Mouse (Mus musculus): ENCODE measurements at regions not wholly inside any gene's neighbourhood (a gene's known extent, or its start where the extent isn't known, plus 50 kb on each side); places are given as distances from the start of the nearest gene placed in this dataset.

DNA sequence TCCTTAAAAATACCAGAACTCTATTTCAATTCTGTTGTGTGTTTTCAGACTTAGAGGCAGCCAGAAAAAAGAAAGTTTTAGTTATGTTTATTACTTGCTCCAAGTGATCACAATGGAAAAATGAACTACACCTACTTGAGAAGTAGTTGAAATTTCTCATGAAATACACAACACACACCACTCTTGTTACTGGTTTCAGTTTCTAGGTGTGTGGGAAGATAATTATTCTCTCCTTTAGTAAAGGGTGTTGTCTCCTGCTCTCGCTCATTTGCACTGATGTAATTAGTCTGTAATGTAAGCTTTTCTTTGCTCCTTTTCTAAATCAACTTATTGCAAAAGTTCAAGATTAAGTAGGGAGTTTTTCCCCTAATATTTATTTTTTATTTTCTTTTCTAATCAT lies 590.4 kb upstream of the Cdh12 start:
- TF ChIP-seq CTCF (IDR thresholded peaks at IDR 0.05; ENCODE audit: control insufficient read depth, insufficient read depth, insufficient read length) (no peak), MYOG (IDR thresholded peaks at IDR 0.05; ENCODE audit: control insufficient read depth, extremely low read depth, insufficient read length) (no peak), USF1 (IDR thresholded peaks at IDR 0.05; ENCODE audit: low read depth) (no peak), CEBPB (IDR thresholded peaks at IDR 0.05; ENCODE audit: low read depth) (no peak), MAX (IDR thresholded peaks at IDR 0.05) (no peak), MYOD1 (IDR thresholded peaks at IDR 0.05; ENCODE audit: control insufficient read depth, insufficient read length, low read depth) (no peak), FOSL1 (IDR thresholded peaks at IDR 0.05; ENCODE audit: insufficient read depth, low read length, poor library complexity, severe bottlenecking) (no peak)
- Histone ChIP-seq H3K4me3 (ENCODE audit: insufficient read depth, poor library complexity, severe bottlenecking) (no peak overlapping the region), H3K79me3 (ENCODE audit: low read depth) (no peaks in the 10 kb centered on the region), H3K79me2 (ENCODE audit: control insufficient read depth, insufficient read depth) (no peaks in the 10 kb centered on the region), H3K36me3 (ENCODE audit: control insufficient read depth, insufficient read depth) (no peaks in the 10 kb centered on the region), H3ac (ENCODE audit: control insufficient read depth, insufficient read length, low read depth) (no peak overlapping the region), H3K27me3 (ENCODE audit: control insufficient read depth, insufficient read depth, insufficient read length) (no peaks in the 10 kb centered on the region)

DNA sequence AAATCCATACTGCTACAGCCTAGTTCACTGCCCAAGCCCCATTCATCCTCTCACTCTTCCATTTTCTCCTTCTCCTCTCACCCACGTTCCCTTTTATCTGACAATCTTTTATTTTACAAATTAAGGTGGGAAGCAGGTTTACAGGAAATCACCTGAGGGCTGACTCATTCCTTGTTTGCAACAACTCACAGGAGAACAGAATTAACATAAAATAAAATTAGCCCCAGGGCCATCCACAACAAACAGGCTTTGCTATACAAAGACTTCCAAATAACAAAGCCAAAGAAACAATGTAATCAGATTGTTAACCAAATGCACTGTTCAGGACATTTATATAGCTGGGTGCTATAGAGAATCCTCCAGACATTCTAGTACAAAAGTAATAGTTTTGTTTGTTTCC lies 585.1 kb upstream of the Cdh12 start:
- Histone ChIP-seq H3K79me2 (ENCODE audit: control insufficient read depth, insufficient read depth) (no peaks in the 10 kb centered on the region), H3K27me3 (ENCODE audit: control insufficient read depth, insufficient read depth, insufficient read length) (no peaks in the 10 kb centered on the region)
- TF ChIP-seq MYOG (IDR thresholded peaks at IDR 0.05; ENCODE audit: control insufficient read depth, extremely low read depth, insufficient read length): no peak
- TF ChIP-seq MYOD1 (IDR thresholded peaks at IDR 0.05; ENCODE audit: control insufficient read depth, insufficient read length, low read depth): no peak
- no peak for TF ChIP-seq CEBPB (IDR thresholded peaks at IDR 0.05; ENCODE audit: low read depth)
- no peak for TF ChIP-seq FOSL1 (IDR thresholded peaks at IDR 0.05; ENCODE audit: insufficient read depth, low read length, poor library complexity, severe bottlenecking)

GRCm38 (mm10) chr15:19866559-19866958 lies 582.5 kb upstream of the Cdh12 start:
- no peak overlapping the region for H3K4me3 ChIP-seq (ENCODE audit: insufficient read depth, poor library complexity, severe bottlenecking)
- no peaks in the 10 kb centered on the region for H3K79me3 ChIP-seq (ENCODE audit: low read depth)
- no peaks in the 10 kb centered on the region for H3K27me3 ChIP-seq (ENCODE audit: control insufficient read depth, insufficient read depth, insufficient read length)
- H3ac ChIP-seq (ENCODE audit: control insufficient read depth, insufficient read length, low read depth): no peak overlapping the region
- H3K79me2 ChIP-seq (ENCODE audit: control insufficient read depth, insufficient read depth): no peaks in the 10 kb centered on the region
- H3K36me3 ChIP-seq (ENCODE audit: control insufficient read depth, insufficient read depth): no peaks in the 10 kb centered on the region
- TF ChIP-seq USF1 (IDR thresholded peaks at IDR 0.05; ENCODE audit: low read depth): no peak
- TF ChIP-seq MYOG (IDR thresholded peaks at IDR 0.05; ENCODE audit: control insufficient read depth, extremely low read depth, insufficient read length): no peak
- TF ChIP-seq MYOD1 (IDR thresholded peaks at IDR 0.05; ENCODE audit: control insufficient read depth, insufficient read length, low read depth): no peak
- no peak for TF ChIP-seq MAX (IDR thresholded peaks at IDR 0.05)
- no peak for TF ChIP-seq FOSL1 (IDR thresholded peaks at IDR 0.05; ENCODE audit: insufficient read depth, low read length, poor library complexity, severe bottlenecking)
- no peak for TF ChIP-seq CTCF (IDR thresholded peaks at IDR 0.05; ENCODE audit: control insufficient read depth, insufficient read depth, insufficient read length)
- no peak for TF ChIP-seq CEBPB (IDR thresholded peaks at IDR 0.05; ENCODE audit: low read depth)

More for the DNA sequence above, 585.1 kb upstream of the Cdh12 start:
- no peak overlapping the region for H3K4me3 ChIP-seq (ENCODE audit: insufficient read depth, poor library complexity, severe bottlenecking)
- H3K36me3 ChIP-seq (ENCODE audit: control insufficient read depth, insufficient read depth): no peaks in the 10 kb centered on the region
- no peak overlapping the region for H3ac ChIP-seq (ENCODE audit: control insufficient read depth, insufficient read length, low read depth)
- H3K79me3 ChIP-seq (ENCODE audit: low read depth): no peaks in the 10 kb centered on the region

GRCm38 (mm10) chr15:19869041-19869440 lies 580.0 kb upstream of the Cdh12 start:
- Histone ChIP-seq H3K4me3 (ENCODE audit: insufficient read depth, poor library complexity, severe bottlenecking) (no peak overlapping the region), H3K79me3 (ENCODE audit: low read depth) (no peaks in the 10 kb centered on the region), H3ac (ENCODE audit: control insufficient read depth, insufficient read length, low read depth) (no peak overlapping the region), H3K36me3 (ENCODE audit: control insufficient read depth, insufficient read depth) (no peaks in the 10 kb centered on the region), H3K27me3 (ENCODE audit: control insufficient read depth, insufficient read depth, insufficient read length) (no peaks in the 10 kb centered on the region), H3K79me2 (ENCODE audit: control insufficient read depth, insufficient read depth) (no peaks in the 10 kb centered on the region)
- TF ChIP-seq MYOD1 (IDR thresholded peaks at IDR 0.05; ENCODE audit: control insufficient read depth, insufficient read length, low read depth): peak; percentile 11
- no peak for TF ChIP-seq MYOG (IDR thresholded peaks at IDR 0.05; ENCODE audit: control insufficient read depth, extremely low read depth, insufficient read length)
- TF ChIP-seq FOSL1 (IDR thresholded peaks at IDR 0.05; ENCODE audit: insufficient read depth, low read length, poor library complexity, severe bottlenecking): no peak
- no peak for TF ChIP-seq CEBPB (IDR thresholded peaks at IDR 0.05; ENCODE audit: low read depth)
- TF ChIP-seq USF1 (IDR thresholded peaks at IDR 0.05; ENCODE audit: low read depth): no peak
- TF ChIP-seq MAX (IDR thresholded peaks at IDR 0.05): no peak

GRCm38 (mm10) chr15:19872611-19873010 lies 576.5 kb upstream of the Cdh12 start:
- no peaks in the 10 kb centered on the region for H3K79me2 ChIP-seq (ENCODE audit: control insufficient read depth, insufficient read depth)
- no peaks in the 10 kb centered on the region for H3K36me3 ChIP-seq (ENCODE audit: control insufficient read depth, insufficient read depth)
- no peak for TF ChIP-seq USF1 (IDR thresholded peaks at IDR 0.05; ENCODE audit: low read depth)
- no peak overlapping the region for H3K4me3 ChIP-seq (ENCODE audit: insufficient read depth, poor library complexity, severe bottlenecking)
- H3ac ChIP-seq (ENCODE audit: control insufficient read depth, insufficient read length, low read depth): no peak overlapping the region
- H3K79me3 ChIP-seq (ENCODE audit: low read depth): no peaks in the 10 kb centered on the region
- no peaks in the 10 kb centered on the region for H3K27me3 ChIP-seq (ENCODE audit: control insufficient read depth, insufficient read depth, insufficient read length)

Measured in C2C12 (cell line).